Mouse (Mus musculus) cerebellum, adult 2 months (tissue): Measurements from ENCODE around the gene Kcnh2. TPM values are rescaled to one million over a fixed set of nuclear protein-coding genes. Genes with fewer than 3 reads are reported as not detected.

Source experiments
- DNase-seq, 2 experiments: peaks; one replicate each; pipeline ENCODE4 v3.0.0; 2021
- H3K27ac ChIP-seq: fragments of 200-500 bp; 2 replicates; pipeline ENCODE4 v1.5.1; 2012; ENCODE audit warnings: low read length, control low read depth, inconsistent platforms; ENCODE audit not compliant: insufficient read depth
- H3K27me3 ChIP-seq: fragments of 200-500 bp; 2 replicates; pipeline ENCODE4 v1.6.1; 2012; ENCODE audit warnings: inconsistent platforms, mild to moderate bottlenecking, low read length, moderate library complexity; ENCODE audit not compliant: control insufficient read depth, insufficient read depth
- H3K4me1 ChIP-seq: fragments of 200-500 bp; 2 replicates; pipeline ENCODE4 v1.6.1; 2011; ENCODE audit warnings: low read length; ENCODE audit not compliant: control insufficient read depth, insufficient read depth
- H3K4me3 ChIP-seq: fragments of 200-500 bp; replicated peaks from 2 replicates; pipeline ENCODE3; 2011; ENCODE audit warnings: mild to moderate bottlenecking, low read depth, low read length, control low read depth; ENCODE audit not compliant: insufficient read depth
- CTCF ChIP-seq: fragments of 200-500 bp; IDR thresholded peaks from 2 replicates; pipeline ENCODE4 v1.5.1; 2011; ENCODE audit warnings: low read depth, mild to moderate bottlenecking, control low read depth, low read length, moderate library complexity, borderline replicate concordance; ENCODE audit not compliant: insufficient read depth
- POLR2A ChIP-seq: fragments of 200-500 bp; IDR thresholded peaks from 2 replicates; pipeline ENCODE4 v1.6.1; 2011; ENCODE audit warnings: low read length, control low read depth, borderline replicate concordance; ENCODE audit not compliant: insufficient read depth
- WGBS: fragments of 180-500 bp; shearing (Covaris S2); methylation state at CpG from one replicate; pipeline ENCODE4 v1.1.7; 2018; 5-methylcytosine and 5-hydroxymethylcytosine counted together
- polyA plus RNA-seq: library from polyadenylated mRNA; depleted of rRNA; stranded (reverse); fragments of >200 nt; gene quantifications from 2 replicates; pipeline ENCODE4 v1.2.3, GENCODE M21; 2012

Kcnh2 gene
- polyA plus RNA-seq, 1 experiment: 85.2 TPM

DNA sequence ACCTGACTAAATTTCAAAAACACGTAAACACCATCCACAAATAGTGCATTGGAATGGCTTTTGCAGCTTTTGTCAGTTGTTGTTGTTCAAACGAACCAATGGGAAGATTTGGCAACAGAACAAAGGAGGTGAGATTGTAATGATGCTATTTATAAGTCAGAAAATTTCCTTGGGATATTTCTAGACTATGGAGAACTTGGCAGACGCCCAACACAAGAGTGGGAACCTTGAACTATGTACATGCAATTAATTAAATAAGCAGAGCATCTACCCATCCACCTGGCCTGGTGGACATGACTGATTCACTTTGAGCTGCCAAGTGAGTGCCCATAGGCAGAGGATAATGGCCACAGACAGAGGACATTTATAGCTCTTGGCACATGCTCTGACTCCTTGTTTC lies 59.5 kb downstream of the Kcnh2 start:
- WGBS: 50% methylated on average over 3 of the region's 3 CpGs
- no peak overlapping the region for H3K4me3 ChIP-seq
- TF ChIP-seq POLR2A (no peak), CTCF (no peak)
- no peak overlapping the region for H3K27ac ChIP-seq
- H3K4me1 ChIP-seq: no peaks in the 10 kb centered on the region
- no peak for DNase-seq
- H3K27me3 ChIP-seq: no peaks in the 10 kb centered on the region

DNA sequence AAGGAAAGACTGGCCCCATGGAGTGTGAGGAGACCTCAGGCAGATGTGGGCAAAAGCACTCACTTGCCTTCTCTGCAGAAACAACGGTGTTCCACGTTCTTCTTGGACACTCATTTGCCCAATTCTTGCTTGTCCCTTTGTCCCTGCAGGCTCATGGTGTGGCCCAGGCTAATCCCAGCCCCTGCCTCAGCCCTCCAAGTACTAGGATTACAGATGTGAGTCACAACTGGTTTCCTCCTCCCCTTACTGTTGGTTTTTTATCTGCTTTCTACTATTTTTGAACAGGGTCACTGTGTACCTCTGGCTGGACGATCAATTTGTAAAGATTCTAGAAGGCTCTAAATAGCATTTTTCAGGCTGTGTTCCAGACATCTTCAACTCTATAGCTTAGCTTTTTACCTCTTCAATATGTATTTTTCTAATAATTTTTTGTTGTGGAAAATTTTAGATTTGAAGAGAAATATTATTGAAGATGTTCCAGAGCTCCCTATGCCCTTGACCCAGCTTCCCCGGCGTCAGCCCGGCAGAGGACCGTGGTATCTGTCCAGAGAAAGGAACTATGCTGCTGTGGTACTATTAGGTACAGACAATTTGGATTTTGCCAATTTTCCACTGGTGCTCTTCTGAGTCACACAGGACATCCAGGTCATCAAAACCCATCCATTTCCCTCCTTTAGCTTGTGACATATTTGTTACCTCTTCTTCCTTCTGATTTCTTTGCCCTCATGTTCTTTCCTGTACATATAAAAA lies 65.0 kb downstream of the Kcnh2 start:
- H3K27me3 ChIP-seq: no peaks in the 10 kb centered on the region
- H3K27ac ChIP-seq: no peak overlapping the region
- no peak for DNase-seq
- no peak overlapping the region for H3K4me3 ChIP-seq
- no peaks in the 10 kb centered on the region for H3K4me1 ChIP-seq
- TF ChIP-seq POLR2A: no peak
- TF ChIP-seq CTCF: no peak
- WGBS: 76% methylated on average over 7 of the region's 7 CpGs

DNA sequence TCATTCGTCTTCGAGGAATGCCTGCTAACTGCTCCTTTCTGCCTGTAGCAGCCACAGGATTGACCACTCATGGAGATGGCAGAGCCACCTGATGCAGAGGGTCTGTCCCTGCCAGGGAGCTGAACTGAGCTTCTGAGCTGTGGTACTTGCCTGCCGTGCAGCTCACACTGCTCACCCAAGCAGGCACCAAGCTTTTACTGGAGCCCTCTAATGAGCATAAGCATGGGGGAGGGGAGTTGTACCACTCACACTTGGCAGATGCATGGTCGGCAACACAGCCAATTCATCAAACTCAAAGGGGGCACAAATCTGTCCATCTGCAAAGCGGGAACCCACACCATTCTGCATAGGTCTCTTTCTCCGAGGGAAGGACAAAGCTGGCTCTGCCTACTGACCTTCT lies 67.3 kb downstream of the Kcnh2 start:
- Histone ChIP-seq H3K4me1 (no peaks in the 10 kb centered on the region), H3K4me3 (no peak overlapping the region), H3K27me3 (no peaks in the 10 kb centered on the region), H3K27ac (no peak overlapping the region)
- 27% methylated on average over 6 of the region's 6 CpGs for WGBS
- TF ChIP-seq CTCF: no peak
- TF ChIP-seq POLR2A: no peak
- no peak for DNase-seq

DNA sequence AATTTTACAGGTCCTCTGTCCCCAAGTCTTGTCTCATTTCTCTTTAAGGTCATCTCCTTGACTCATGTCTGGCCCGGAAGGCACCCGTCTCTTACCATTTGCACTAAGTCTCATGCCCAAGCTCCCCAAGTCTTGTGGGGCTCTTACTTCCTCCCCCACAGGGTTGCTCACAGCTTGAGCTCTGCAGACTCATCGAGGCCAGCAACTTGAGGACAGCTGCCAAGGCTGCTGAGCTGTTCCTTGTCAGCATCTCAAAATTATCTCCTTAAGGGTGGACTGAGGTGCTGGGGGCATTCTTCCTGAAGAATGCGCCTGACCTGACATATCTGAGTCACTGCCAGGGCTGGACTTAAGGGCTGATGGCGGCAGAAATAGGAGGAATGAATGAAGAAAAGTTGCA lies 68.2 kb downstream of the Kcnh2 start:
- no peaks in the 10 kb centered on the region for H3K4me1 ChIP-seq
- H3K27me3 ChIP-seq: no peaks in the 10 kb centered on the region
- no peak overlapping the region for H3K27ac ChIP-seq
- 45% methylated on average over 5 of the region's 5 CpGs for WGBS
- TF ChIP-seq CTCF: no peak
- TF ChIP-seq POLR2A: no peak
- no peak overlapping the region for H3K4me3 ChIP-seq
- DNase-seq: no peak

DNA sequence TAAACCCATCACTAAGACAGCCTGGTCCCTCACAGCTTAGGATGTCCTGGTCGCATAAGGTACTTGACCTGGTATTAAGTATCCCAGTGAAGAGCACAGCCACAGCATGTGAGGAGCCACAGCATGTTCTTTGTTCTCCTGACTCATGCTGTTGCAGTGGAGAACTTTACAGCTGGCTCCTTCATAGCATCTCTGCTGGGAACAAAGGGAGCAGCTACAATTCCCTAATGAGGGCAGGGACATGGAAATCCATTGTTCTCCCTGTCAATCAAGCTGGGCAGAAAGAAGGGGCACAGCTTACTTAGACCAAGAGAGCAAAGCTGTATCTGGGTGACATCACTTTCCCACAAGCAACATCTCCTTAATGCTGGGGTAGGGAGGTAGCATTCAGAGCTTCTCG lies 70.9 kb downstream of the Kcnh2 start:
- Histone ChIP-seq H3K27ac (no peak overlapping the region), H3K27me3 (no peaks in the 10 kb centered on the region), H3K4me1 (no peaks in the 10 kb centered on the region), H3K4me3 (no peak overlapping the region)
- TF ChIP-seq CTCF (no peak), POLR2A (no peak)
- 77% methylated on average over 2 of the region's 2 CpGs for WGBS
- DNase-seq: no peak

DNA sequence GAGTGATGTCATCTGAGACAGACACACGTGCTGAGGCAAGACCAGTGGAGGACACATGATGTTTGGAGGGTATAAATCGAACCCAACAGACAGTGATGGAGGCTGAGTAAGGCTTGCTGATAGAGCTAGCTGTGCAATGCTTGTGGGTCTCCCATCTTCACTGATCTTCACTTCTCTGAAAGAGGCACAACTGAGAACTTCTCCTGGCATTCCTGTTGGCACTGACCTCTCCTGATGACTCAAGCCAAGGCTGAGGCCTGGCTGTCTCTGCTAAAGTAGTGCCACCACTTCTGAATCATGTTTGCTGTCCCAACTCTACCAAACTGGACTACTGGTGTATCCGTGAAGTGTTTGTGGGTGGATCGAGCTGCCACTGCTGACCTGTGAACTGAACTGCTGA lies 71.9 kb downstream of the Kcnh2 start:
- DNase-seq: no peak
- H3K4me1 ChIP-seq: no peaks in the 10 kb centered on the region
- H3K27me3 ChIP-seq: no peaks in the 10 kb centered on the region
- no peak overlapping the region for H3K4me3 ChIP-seq
- H3K27ac ChIP-seq: no peak overlapping the region
- TF ChIP-seq CTCF: no peak
- TF ChIP-seq POLR2A: no peak
- WGBS: 89% methylated on average over 4 of the region's 4 CpGs

DNA sequence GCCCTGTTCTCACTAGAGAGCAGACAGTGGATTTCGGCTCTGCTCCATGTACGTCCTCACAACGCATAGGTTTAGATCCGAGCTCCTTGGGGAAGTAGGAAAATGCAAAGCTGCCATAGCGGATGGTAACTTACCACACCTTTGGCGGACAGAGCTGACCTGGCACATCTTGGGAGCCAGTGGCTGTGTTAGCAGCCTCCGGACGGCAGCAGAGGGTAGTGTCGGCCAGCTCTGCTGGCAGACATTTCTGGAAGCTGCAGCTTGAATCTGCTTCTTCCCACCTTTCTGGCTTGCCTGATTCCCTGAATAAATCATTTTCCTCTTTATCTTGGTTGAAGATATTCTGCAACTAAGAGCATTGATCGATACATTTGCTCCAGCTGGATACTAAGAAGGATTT lies 73.2 kb downstream of the Kcnh2 start:
- TF ChIP-seq POLR2A (no peak), CTCF (no peak)
- DNase-seq: no peak
- H3K4me1 ChIP-seq: no peaks in the 10 kb centered on the region; the same call in 1 of the 2 replicates
- no peaks in the 10 kb centered on the region for H3K27me3 ChIP-seq
- 41% methylated on average over 10 of the region's 10 CpGs for WGBS
- H3K4me3 ChIP-seq: no peak overlapping the region
- no peak overlapping the region for H3K27ac ChIP-seq

DNA sequence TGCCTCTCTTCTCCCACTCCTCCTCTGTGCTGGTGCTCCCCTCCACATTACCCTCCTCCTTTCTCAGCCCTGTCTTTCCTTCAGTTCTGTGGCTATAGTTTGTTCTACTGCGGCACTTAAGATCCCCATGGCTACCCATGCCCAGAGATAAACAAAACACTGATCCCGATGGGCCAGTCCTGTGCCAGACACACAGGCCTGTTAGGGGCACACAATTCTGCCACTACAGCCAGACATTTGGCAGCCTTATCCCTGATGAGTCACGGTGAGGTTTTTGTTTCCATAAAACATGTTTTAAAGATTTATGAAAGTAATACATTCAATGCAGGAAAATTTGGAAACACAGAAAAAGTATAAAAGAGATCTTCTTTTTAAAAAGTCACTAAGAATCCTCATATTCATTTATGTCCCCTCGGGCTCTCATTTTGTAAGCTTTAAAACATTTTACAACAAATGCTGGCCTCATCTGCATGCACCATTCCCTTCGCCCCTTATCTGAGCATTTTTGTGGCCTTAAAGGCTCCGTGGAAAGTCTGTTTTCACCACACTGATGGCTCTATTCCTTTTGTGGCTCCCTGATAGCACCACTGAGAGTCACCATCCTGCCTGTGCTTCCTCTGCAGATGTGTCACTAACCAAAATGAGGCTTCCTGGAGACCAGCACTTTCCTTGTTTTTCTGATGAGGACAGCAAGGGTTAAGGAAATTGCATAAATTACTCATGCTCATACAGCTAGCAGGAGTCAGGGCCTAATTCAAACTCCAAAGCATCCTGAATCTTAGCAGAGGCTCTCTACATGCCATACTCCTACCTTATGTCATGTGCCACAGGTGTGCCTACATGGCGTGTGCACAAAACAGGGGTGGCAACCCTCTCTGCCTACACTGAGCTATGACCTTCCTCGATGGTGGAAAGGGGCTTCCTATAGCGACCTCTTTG lies 77.5 kb downstream of the Kcnh2 start:
- no peak for TF ChIP-seq POLR2A
- TF ChIP-seq CTCF: no peak
- Histone ChIP-seq H3K27me3 (no peaks in the 10 kb centered on the region), H3K27ac (no peak overlapping the region), H3K4me3 (no peak overlapping the region), H3K4me1 (no peaks in the 10 kb centered on the region; the same call in 1 of the 2 replicates)
- 57% methylated on average over 9 of the region's 9 CpGs for WGBS
- no peak for DNase-seq
